Mouse (Mus musculus) hindbrain, embryonic 16.5 days (tissue): ENCODE data around the gene Thbs2. TPM values are rescaled to one million over a fixed set of nuclear protein-coding genes. Genes with fewer than 3 reads are reported as not detected.
"Not testable (repeated sequence)": the region's sequence is repeated elsewhere in the genome, so short reads cannot be mapped to it uniquely, and the experiment has no call there.

ENCODE experiments used
- ATAC-seq: fragments of 200-750 bp; cut with Nextera tagmentation; 2 replicates; pipeline ENCODE4 v1.8.0; 2017; ENCODE audit warnings: moderate TSS enrichment, moderate library complexity
- H3K27ac ChIP-seq: fragments of 300-500 bp; sonication (generic); 2 replicates; pipeline ENCODE4 v1.5.1; 2014; ENCODE audit warnings: low read depth, mild to moderate bottlenecking, control low read depth, low read length, moderate library complexity
- H3K27me3 ChIP-seq: fragments of 300-500 bp; sonication (generic); replicated peaks from 2 replicates; pipeline ENCODE4 v1.6.1; 2014; ENCODE audit warnings: low read length; ENCODE audit not compliant: control insufficient read depth, insufficient read depth
- H3K36me3 ChIP-seq: fragments of 300-500 bp; sonication (generic); 2 replicates; pipeline ENCODE4 v1.6.1; 2014; ENCODE audit warnings: mild to moderate bottlenecking, low read length, moderate library complexity, mixed read lengths; ENCODE audit not compliant: control insufficient read depth, insufficient read depth
- H3K4me1 ChIP-seq: fragments of 300-500 bp; sonication (generic); 2 replicates; pipeline ENCODE4 v1.6.1; 2014; ENCODE audit warnings: low read depth, low read length; ENCODE audit not compliant: control insufficient read depth, insufficient read depth
- H3K4me2 ChIP-seq: fragments of 300-500 bp; sonication (generic); 2 replicates; pipeline ENCODE4 v1.6.1; 2014; ENCODE audit warnings: mild to moderate bottlenecking, low read length, control low read depth, moderate library complexity
- H3K4me3 ChIP-seq: fragments of 300-500 bp; sonication (generic); 2 replicates; pipeline ENCODE4 v1.5.1; 2014; ENCODE audit warnings: mild to moderate bottlenecking, low read length, control low read depth, moderate library complexity
- H3K9ac ChIP-seq: fragments of 300-500 bp; sonication (generic); 2 replicates; pipeline ENCODE4 v1.6.1; 2014; ENCODE audit warnings: low read depth, mild to moderate bottlenecking, control low read depth, low read length, moderate library complexity
- H3K9me3 ChIP-seq: fragments of 300-500 bp; sonication (generic); 2 replicates; pipeline ENCODE4 v1.6.1; 2014; ENCODE audit warnings: mild to moderate bottlenecking, low read length, moderate library complexity; ENCODE audit not compliant: control insufficient read depth
- WGBS: fragments of 180-500 bp; shearing (Covaris S2); extraction: QIAGEN DNeasy Blood & Tissue Kit; methylation state at CpG from one replicate; pipeline ENCODE4 v1.1.7; 2014; 5-methylcytosine and 5-hydroxymethylcytosine counted together
- polyA plus RNA-seq: library from polyadenylated mRNA; unstranded; fragments of >200 nt; fragmentation: Nextera tagmentation; extraction: Ambion mirVana; gene quantifications from 2 replicates; pipeline ENCODE4 v1.2.1, GENCODE M21; 2015

Gene Thbs2
- polyA plus RNA-seq, 1 experiment from 2014 or later: 3.7 TPM

DNA sequence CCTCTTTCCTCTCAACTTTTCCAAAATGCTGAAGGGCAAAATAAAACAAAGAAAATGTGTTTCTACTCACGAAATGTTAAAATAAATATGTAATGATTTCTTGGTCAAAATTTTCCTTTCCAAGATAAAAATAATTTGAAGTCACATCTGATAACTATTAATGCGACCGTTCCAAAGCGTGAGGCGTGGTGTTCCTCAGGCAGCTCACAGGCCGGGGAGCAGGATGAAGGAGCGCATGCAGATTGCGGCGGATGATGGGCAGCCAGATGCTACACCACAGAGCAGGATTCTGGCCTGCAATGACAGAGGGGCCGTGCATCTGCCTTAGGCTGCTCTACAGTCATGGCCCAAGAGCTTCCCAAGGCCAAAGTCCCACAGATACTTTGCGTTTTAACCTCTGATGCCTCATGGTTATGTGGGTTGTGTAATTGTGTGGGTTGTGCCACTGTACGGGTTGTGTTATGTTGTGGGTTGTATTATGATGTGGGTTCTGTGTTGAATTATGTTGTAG lies 66.2 kb downstream of the Thbs2 start:
- Histone ChIP-seq H3K4me3 (no peak overlapping the region), H3K4me1 (no peaks in the 10 kb centered on the region), H3K36me3 (no peaks in the 10 kb centered on the region), H3K27ac (no peak overlapping the region), H3K27me3 (no peaks in the 10 kb centered on the region), H3K9ac (no peak overlapping the region), H3K9me3 (no peaks in the 10 kb centered on the region), H3K4me2 (no peak overlapping the region)
- 93% methylated on average over 12 of the region's 12 CpGs for WGBS
- ATAC-seq: no peak

DNA sequence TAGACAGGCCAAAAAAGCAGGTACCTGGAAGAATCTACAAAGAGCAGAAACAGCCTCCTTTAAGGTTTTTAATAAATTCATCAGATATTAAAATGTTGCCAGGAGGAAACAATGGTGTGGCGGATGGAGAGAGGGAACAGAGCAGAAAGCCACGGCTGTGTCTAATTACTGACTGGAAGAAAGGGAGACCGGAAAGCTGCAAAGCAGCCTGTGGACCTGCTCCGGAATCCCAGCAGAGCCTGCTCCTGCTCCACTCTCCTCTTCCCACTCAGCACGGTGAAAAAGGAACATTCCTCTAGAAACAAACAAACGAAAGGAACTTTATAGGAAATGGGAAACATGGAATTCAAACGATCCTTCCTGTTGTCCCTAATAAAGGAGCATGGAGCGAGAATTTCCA lies 69.6 kb downstream of the Thbs2 start:
- 51% methylated on average over 8 of the region's 8 CpGs for WGBS
- Histone ChIP-seq H3K4me3 (no peak overlapping the region), H3K9me3 (no peaks in the 10 kb centered on the region), H3K27ac (no peak overlapping the region), H3K36me3 (no peaks in the 10 kb centered on the region), H3K27me3 (no peaks in the 10 kb centered on the region), H3K9ac (no peak overlapping the region), H3K4me1 (no peaks in the 10 kb centered on the region), H3K4me2 (no peak overlapping the region)
- ATAC-seq: no peak

DNA sequence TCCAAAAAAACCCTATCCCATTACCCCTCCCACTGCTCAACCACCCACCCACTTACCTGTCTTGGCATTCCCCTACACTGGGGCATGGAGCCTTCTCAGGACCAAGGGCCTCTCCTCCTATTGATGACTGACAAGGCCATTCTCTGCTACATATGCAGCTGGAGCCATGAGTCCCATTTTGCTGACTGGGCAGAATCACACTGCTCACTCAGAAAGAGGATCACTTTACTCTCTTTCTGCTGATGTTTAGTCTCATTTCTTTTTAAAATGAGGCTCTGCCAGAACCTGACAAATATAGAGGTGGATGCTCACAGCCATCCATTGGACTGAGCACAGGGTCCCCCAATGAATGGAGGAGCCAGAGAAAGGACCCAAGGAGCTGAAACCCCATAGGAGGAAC lies 73.0 kb downstream of the Thbs2 start:
- H3K27ac ChIP-seq, H3K9me3 ChIP-seq, H3K36me3 ChIP-seq, H3K27me3 ChIP-seq, H3K4me2 ChIP-seq, ATAC-seq, H3K4me1 ChIP-seq, H3K4me3 ChIP-seq, H3K9ac ChIP-seq: not testable (repeated sequence)

- H3K36me3 ChIP-seq: no peaks in the 10 kb centered on the region
- H3K27ac ChIP-seq: no peak overlapping the region
- ATAC-seq: no peak
- H3K9me3 ChIP-seq: no peaks in the 10 kb centered on the region
- WGBS: 85% methylated on average over 3 of the region's 3 CpGs
- H3K4me3 ChIP-seq: no peak overlapping the region
- H3K4me2 ChIP-seq: no peak overlapping the region
- no peaks in the 10 kb centered on the region for H3K4me1 ChIP-seq
- no peaks in the 10 kb centered on the region for H3K27me3 ChIP-seq
- H3K9ac ChIP-seq: no peak overlapping the region
Observed at GRCm38 (mm10) chr17:14620037-14620436, 74.0 kb downstream of the Thbs2 start.

GRCm38 (mm10) chr17:14619038-14619437 lies 75.0 kb downstream of the Thbs2 start:
- H3K9ac ChIP-seq: no peak overlapping the region
- no peaks in the 10 kb centered on the region for H3K27me3 ChIP-seq
- H3K9me3 ChIP-seq: no peaks in the 10 kb centered on the region
- no peak overlapping the region for H3K4me3 ChIP-seq
- H3K36me3 ChIP-seq: no peaks in the 10 kb centered on the region
- H3K27ac ChIP-seq: no peak overlapping the region
- H3K4me1 ChIP-seq: no peaks in the 10 kb centered on the region
- 73% methylated on average over 4 of the region's 4 CpGs for WGBS
- no peak overlapping the region for H3K4me2 ChIP-seq
- no peak for ATAC-seq

Other genes with a start within 250 kb of the Thbs2 start
- 8.2 and 11.7 TPM in 2 replicates for gene Wdr27, start 248.9 kb upstream of the Thbs2 start, polyA plus RNA-seq
- 28.0 and 28.9 TPM in 2 replicates for gene 1600012H06Rik, start 248.9 kb upstream of the Thbs2 start, polyA plus RNA-seq